Mouse (Mus musculus) frontal cortex, postnatal 25 days (tissue): ENCODE data around the gene H2-Oa.

ENCODE experiments used
- DNase-seq, 2 experiments: peaks; one replicate each; pipeline ENCODE4 v3.0.0; 2022; ENCODE audit warnings: low spot score in 2 of 2

H2-Oa gene

DNA sequence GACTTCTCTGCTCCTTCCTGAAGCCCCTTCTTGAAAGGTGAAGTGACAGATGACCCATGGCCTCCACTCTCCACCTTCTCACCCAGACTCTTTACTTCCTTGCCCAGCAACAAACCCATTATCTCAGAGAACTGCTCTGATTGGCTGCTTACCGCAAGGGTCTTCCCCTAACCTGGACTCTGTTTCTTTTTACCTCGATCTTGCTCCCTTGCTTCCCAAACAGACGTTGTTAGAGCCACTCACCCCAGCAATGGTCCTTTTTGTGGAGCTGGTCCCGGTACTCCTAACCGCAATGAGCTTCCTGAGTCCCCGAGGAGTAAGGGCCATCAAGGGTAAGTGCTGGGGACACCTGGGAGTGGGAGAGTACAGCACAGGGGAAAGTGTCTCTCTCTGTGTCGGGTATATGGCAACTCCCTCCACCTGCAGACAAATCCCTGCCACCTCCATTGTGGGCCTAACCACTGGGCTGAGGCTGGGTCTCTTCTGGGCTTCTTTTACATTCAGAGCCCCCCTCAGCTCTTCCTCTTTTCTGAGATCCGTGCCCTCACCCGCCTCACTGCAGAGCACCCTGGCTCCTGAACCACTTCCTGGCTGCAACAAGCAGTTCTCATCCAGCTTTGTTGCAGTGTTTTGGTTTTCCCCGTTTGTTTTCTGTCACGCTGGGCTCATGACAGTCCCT lies at the start of gene H2-Oa:
H2-Oa (plus strand) TSS at position 144 of the 679 bp plus-strand sequence.
- DNase-seq: no peak

DNA sequence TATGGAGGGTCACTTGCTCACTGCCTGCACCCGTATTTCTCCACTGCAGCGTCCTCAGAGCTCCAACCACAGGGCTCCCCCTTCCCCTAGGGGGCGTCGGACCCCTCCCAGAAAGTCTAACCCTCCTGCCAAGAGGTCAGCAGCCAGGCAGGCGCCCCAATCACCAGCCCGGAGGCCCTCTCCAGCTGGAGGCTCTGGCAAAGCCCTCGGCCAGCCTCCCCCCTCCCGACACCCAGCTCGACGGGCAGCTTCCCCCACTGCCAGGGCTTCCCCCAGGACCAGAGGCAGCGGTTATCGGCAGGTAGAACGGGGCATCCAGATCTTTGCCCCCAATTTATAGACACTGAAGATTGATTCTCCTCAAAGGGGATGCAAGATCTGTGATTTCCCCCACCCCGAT lies 46.2 kb upstream of the H2-Oa start:
- no peak for DNase-seq

DNA sequence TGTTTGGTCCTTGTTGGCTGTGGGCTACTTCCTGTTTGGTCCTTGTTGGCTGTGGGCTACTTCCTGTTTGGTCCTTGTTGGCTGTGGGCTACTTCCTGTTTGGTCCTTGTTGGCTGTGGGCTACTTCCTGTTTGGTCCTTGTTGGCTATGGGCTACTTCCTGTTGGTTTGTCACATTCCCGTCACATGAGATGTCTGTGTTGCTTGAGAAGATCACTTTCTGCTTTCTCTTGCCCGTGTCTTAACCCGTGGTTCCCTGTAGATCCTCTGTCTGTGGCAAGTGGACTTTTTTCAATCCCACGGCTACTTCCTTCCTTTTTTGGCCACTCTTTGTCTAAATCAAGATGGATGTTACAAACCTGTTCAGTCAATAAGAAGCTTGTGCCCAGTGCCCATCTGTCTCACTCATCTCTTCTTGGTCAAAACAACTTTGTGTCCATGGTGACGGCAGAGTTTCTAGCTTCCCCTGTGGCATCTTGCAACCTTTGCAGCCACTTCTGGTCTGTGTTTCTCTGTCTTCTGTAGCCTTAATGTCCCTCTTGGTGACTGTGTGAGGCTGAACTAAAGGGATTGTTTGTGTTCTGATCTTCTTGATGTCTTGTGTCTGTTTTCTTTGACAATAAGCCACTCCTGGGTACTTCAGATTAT lies 44.6 kb upstream of the H2-Oa start:
- no peak for DNase-seq

DNA sequence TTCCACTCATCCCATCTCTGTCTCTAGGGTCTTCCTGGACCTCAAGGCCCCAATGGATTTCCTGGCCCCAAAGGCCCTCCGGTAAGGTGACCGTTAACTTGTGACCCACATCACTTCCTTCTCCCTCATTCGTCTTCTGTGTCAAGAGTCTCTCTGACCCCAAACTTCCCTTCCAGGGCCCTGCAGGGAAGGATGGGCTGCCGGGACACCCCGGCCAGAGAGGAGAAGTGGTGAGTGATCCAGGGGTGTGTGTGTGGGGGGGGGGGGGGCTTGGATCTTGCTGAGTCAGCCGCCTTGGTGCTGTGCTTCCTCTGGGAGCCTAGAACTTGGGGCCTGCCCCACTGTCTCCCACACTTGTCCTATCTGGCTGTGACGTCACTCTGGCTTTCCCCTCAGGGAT lies 34.9 kb upstream of the H2-Oa start:
- no peak for DNase-seq

DNA sequence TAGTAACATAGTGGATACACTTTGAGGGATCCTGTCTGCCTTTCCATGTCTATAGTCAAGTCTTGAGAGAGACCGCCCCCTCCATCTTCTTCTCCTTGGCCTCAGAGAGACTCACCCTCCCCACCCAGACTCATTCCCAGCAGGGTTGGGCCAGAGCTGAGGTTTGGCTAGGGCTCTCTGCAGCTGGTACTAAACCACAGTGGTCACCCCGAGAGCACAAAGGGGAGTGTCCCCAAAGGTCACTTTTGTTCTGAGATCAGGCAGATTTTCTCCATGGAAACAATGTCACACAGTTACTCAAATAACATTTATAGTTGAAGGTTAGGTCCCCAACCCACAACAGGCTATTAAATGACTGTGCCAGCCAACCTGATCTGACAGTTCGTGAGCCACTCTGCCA lies 23.3 kb upstream of the H2-Oa start:
- no peak for DNase-seq

DNA sequence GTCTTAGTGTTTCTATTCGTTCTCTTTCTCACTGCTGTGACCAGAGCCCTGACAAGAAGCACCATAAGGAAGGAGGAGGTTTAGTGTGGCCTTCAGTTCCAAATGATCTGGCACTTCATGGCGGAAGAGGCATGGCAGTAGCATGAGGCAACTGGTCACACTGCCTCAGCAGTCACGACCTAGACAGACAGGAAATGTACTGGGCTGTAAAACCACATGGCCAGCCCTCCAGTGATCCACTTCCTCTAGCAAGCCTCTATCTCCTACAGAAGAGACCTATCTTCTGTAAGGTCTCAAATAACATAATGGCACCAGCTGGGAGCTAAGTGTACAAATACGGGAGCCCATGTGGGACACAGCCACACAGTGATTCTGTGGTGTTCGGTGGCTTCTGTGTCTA lies 20.0 kb upstream of the H2-Oa start:
- DNase-seq: no peak

DNA sequence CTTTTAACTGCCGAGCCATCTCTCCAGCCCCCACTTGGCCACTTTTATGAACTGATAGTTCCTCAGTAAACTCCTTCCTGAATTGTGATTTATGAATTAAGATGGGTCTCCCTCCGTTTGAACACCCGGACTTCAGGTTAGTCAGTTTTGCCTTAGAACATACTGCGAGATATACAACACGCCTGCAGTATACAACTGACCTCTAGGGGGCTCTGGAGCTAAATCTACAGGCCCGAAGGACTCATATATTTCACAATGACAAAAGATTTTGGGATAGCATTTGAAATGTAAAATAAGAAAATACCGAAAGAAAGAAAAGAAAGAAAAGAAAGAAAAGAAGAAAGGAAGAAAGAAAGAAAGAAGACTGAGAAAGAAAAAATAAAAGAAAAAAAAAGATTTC lies 16.9 kb upstream of the H2-Oa start:
- peak; percentile 56 to 63 for DNase-seq

DNA sequence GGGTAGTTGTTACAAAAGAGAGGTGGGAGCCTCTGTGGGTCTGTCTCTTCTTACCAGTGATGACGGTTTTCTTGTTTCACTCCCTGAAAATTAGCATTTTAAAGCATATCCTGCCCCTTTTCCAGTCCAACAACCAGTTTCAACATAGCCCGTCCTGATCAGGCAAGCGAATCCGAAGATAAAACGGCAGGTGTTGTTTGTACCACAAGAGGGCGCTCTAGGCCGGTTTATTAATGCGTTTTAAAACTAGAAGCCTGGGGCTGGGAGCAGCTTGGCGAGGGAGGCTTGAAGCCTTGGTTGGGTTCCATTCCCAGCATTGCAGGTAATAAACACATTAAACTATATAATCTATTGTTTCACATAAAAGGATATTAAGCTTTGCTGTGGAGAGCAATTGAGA lies 14.6 kb upstream of the H2-Oa start:
- DNase-seq: peak; percentile 51 to 58

DNA sequence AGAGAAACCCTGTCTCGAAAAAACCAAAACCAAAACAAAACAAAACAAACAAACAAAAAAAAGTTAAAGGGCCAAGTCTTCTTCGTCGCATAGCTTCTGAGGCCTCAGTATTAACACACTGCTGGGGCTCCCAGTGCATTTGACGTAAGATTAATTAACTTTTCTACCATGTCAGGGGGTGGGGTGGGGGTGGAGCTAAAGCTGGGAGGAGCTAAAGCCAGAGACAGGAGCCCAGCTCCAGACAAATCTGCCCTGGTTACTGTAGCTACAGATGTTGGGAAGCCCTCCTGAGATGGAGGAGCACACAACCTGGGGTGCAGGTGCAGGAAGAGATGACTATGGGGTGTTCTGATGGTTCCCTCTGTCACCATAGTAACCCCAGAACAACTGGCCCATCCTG lies 14.0 kb upstream of the H2-Oa start:
- DNase-seq: no peak

DNA sequence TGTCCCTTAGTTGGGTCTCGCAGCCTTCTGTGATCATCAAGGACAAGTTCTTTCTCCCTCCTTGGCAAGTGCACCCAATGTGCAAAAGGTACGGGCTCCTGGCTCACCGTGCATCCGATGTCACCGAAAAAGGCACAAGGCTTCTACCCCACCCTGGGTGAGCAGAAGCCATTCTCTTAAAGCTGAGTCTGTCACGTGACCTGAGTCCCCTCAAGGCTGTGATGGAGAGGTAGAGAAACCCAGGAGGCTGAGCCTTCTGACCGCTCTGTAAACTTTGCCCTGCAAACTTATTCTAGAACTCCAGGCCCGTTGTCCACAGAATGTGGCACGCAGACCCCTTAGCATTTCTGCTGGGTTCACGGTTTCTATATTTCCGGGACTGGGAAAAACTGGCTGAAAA lies 13.1 kb upstream of the H2-Oa start:
- DNase-seq: no peak

DNA sequence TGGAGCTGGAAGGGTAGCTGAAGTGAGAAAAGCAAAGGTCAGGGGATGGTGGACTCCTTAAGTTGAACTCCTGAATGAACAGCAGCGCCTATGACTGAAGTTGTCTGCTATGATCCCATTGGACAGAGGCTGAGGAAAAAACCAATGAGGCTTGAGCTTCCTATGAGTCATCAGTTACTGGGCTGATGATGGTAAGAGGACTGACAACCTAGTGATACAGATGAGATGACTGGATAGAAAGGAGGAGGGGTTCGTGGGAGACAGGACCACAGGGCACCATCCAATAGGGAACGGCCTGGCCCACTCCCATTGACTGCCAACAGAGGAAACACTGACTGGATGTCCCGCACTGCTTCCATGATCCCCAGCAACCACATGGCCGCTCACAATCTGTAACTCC lies 12.5 kb upstream of the H2-Oa start:
- DNase-seq: peak in 1 of 2 experiments; percentile 24

DNA sequence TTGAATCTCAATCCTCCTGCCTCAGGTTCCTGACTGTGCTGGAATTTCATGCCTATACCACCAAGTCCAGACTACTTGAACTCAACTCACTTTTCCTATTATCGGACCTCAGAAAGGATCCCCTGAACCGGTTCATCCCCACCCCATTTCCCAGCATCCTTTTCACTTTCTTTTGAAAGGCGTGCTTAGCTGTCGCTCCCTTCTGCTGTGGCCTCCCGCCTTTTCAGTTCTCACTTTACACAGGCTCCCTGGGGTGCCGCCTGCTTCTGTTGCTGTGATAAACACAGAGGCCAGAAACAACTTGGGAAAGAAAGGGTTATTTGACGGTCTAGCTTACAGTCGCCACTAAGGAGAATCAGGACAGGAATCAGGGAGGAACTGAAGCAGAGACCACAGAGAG lies 9.0 kb upstream of the H2-Oa start:
- DNase-seq: no peak

DNA sequence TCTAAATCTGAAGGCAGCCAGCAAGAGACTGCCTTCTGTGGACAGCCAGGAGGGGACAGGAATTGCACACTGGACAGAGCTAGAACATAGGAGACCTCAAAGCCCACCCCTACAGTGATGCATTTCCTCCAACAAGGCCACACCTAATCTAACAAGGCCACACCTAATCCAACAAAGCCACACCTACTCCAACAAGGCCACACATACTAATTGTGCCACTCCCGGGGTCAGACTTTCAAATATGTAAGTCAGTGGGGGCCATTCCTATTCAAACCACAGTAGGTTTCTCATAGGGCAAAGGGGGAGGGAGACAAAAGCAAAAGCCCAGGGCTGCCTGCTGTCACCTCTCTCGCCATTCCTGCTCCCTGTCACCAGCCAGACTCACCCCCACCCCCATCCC lies 4.8 kb upstream of the H2-Oa start:
- no peak for DNase-seq

DNA sequence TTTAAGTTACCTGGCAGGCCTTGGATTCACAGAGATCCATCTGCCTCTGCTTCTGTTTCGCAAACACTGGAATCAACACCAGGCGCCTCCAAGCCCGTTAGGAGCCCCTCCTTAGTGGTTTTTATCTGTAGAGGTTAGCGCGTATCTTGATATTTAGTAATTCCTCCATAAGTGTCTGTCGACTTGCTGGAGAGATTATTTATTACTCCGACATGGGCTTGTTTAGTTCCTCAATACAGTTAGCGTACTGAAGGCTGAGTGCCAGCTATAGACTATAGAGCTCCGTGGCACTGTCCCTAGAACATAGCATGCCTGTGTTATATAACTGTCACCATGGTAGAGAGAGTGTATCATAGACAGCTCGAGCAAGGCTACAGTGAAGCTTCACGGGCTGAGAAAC lies 4.0 kb upstream of the H2-Oa start:
- DNase-seq: no peak

DNA sequence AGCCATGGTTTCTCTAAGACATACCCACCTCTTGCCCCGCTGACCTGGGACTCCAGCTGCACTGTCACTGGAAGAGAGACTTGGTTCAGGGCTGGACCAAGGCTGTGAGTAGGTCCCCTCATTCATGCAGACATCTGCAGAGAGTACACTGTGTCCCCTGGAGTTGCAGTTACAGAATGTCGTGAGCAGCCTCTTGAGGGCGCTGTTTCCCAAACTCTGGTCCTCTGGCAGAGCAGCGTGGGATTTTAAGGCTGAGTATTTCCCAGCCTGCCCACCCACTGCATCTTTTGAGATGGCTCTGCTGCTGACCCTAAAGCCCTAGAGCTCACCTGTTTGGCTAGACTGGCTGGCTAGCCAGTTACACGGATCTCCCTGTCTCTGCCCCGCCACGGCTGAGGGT lies 1.2 kb upstream of the H2-Oa start:
- DNase-seq: no peak

DNA sequence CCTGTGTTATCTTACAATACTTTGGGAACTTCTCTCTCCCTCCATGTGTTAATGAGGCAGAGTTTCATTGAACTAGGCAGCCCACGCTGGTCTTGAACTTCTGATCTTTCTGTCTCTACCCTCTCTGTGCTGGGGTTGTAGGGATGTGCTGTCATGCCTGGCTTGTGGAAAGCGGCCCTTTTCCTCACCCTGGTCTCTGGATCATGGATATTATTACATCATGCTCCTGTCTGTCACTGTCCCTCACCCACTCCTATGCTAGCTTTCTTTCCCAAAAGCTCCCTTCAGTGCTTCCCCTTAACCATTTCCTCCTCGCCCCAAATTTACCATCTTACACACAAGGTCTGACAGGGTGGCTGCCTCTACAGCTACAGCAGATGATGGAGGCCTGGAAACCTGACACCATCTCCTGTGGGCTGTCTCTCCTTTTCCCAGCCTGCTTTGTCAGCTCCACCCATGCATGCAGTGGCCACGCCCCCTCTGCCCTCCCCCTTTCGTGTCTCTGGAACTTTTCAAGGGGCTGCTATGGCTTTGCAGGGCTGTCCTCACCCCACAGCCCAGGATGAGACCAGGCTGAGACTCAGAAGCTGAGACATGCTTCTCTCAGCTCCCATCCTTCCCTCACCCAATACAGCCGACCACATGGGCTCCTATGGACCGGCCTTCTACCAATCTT lies 1.2 kb downstream of the H2-Oa start:
- DNase-seq: no peak

DNA sequence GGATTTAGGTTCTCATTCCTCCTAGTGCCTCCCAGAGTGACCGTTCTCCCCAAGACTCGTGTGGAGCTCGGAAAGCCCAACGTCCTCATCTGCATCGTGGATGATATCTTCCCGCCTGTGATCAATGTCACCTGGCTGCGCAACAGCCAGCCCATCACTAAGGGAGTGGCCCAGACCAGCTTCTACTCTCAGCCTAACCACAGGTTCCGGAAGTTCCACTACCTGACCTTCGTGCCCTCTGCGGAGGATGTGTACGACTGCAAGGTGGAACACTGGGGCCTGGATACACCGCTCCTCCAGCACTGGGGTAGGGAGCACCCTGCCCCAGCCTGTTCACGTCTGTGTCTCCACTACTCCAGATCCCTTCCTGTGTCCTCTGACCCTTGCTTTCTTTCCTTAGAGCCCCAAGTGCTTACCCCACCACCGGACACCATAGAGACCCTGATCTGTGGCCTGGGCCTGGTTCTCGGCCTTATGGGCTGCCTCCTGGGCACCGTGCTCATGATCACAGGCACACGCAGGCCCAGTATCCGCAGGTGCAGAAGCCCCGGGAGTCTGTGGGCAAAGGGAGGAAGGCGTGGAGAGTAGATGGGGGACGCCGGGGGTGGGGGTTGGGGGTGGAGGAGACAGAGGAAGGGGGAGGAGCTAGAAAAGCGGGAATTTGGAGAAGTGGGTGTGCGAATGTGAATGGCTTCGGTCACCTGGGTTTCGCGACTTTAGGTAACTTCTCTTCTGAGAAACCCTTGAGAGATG lies 2.3 kb downstream of the H2-Oa start:
- DNase-seq: no peak

DNA sequence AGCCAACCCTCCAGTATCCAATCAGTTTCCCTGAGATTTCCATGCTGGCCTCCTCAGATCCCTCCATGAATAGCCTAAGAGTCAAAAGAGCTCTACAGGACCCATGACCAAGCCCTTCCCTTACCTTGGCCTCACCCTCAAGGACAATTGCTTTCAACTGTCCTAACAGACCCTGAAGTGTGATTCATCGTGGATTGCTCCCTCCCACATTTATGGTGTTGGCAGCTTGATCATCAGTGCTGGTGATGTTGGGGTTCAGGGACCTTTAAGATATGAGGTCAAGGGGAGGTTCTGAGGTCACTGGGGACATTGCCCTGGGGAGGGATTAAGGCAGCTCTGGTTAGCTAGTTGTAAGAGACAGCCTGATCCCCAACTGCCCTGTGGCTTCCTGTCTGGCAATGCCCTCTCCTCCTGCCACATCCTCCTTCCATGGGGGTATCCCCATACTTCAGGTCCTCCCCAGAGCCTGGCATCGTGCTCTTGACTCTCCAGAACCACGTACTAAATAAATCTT lies 4.4 kb downstream of the H2-Oa start:
- DNase-seq: no peak

DNA sequence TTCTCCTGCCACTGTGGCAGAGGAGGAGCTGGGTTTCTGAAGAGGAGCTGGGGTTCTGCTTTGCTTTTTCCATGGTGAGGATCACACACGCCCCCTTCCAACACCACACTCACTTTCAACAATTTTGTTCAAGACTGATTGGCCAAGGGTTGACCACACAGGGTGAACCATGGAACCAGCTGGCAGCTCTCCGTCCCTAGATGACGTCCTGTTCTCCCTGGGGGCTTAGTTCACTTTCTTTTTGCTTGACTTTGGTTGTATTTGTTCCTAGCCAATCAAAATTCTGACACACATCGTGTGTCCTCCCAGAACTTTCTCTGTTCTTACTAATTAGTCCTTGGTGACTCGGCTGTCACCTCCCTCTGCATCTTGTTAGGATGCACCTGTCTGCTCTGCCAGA lies 5.1 kb downstream of the H2-Oa start:
- no peak for DNase-seq

DNA sequence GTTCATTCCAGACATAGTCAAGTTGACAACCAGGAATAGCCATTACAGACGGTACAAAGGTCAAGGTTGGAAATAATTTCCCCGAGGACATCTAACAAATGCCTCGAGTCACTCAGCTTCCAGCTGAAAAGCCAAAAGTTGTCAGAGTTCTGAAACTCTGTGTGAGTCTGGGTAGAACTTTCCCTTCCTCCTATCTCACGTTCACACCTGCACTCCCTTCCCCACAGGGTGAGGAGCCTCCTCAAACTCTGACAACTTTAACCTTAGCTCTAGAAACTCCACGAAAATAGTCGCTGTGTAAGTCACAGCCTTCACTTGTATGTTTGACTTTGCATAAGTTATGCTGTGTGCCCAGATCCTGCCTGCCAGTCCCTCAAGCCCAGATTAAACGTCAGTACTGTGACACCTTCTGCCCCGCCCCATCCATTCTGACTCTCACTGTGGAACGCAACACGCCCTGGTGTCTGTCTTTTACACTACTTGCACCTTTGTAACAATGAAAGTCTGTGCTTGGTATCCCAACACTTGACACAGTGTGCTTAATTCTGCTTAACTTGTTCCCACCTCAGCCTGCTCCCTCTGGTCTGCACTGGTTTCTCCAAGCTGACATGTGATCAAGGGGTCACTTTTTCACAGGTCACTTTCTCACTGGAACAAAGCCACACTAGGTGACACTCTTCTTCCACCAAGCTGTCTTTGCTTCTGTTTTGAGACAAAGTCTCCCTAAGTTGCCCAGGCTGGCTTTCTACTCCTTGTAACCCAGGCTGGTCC lies 6.8 kb downstream of the H2-Oa start:
- DNase-seq: no peak

DNA sequence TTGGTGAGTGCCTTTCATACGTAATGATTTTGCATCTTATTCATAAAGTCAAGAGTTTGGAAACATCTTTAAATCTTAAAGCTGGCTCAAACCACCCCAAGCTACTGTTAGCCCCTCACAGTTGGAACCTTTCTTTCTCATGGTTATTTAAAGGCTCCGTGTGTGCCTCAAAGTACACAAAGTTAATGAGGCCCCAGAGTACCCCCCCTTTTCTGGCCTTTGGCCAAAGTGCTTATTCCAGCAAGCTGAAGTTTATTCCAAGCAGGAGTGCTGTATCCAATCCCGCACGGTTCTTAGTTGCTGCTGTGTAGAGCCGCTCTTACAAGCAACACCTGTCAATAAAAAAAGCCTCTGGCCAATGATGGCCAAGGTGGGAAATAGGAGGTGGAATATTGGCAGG lies 7.4 kb downstream of the H2-Oa start:
- no peak for DNase-seq

DNA sequence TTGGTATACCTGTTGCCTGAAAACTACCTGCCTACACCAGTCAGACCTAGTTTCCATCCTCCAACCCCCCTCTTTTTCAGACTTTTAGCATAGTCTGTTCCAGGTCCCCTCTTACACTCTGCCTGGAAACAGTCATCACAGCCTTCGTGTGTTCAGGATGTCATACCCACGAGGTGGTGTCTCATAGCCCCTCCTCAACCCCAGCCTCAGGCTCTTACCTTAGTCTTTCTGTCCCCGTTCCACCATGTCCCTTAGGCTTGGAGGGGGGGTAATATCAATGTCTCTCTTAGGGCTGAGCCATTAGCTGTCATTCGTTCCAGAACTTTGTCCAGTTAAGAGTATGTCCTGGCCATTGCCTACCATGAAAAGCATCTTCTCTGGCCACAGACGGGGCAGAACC lies 9.0 kb downstream of the H2-Oa start:
- no peak for DNase-seq
